Mouse (Mus musculus) forebrain, postnatal 0 days (tissue): ENCODE measurements around the gene Amotl1. TPM values are rescaled to one million over a fixed set of nuclear protein-coding genes. Genes with fewer than 3 reads are reported as not detected.

ENCODE experiments used
- ATAC-seq: fragments of 200-750 bp; cut with Nextera tagmentation; 2 replicates; pipeline ENCODE4 v1.8.0; 2017; ENCODE audit warnings: mild to moderate bottlenecking, moderate library complexity
- DNase-seq: peaks from one replicate; pipeline ENCODE4 v3.0.0-alpha.2; 2015
- H3K27ac ChIP-seq: fragments of 300-500 bp; sonication (generic); 2 replicates; pipeline ENCODE4 v1.5.1; 2014; ENCODE audit warnings: low read depth, mild to moderate bottlenecking, antibody characterized with exemption, low read length, moderate library complexity, mixed read lengths
- H3K27me3 ChIP-seq: fragments of 300-500 bp; sonication (generic); 2 replicates; pipeline ENCODE4 v1.6.1; 2014; ENCODE audit warnings: mild to moderate bottlenecking, low read length, mixed read lengths; ENCODE audit not compliant: insufficient read depth
- H3K36me3 ChIP-seq: fragments of 300-500 bp; sonication (generic); 2 replicates; pipeline ENCODE4 v1.6.1; 2014; ENCODE audit warnings: mild to moderate bottlenecking, moderate library complexity; ENCODE audit not compliant: insufficient read depth
- H3K4me1 ChIP-seq: fragments of 300-500 bp; sonication (generic); 2 replicates; pipeline ENCODE4 v1.6.1; 2014; ENCODE audit warnings: antibody characterized with exemption; ENCODE audit not compliant: insufficient read depth
- H3K4me2 ChIP-seq: fragments of 300-500 bp; sonication (generic); 2 replicates; pipeline ENCODE4 v1.6.1; 2014; ENCODE audit warnings: low read depth, mild to moderate bottlenecking, moderate library complexity
- H3K4me3 ChIP-seq: fragments of 300-500 bp; sonication (generic); 2 replicates; pipeline ENCODE4 v1.5.1; 2014; ENCODE audit warnings: low read depth, low read length, mixed read lengths
- H3K9ac ChIP-seq: fragments of 300-500 bp; sonication (generic); 2 replicates; pipeline ENCODE4 v1.6.1; 2014; ENCODE audit warnings: mild to moderate bottlenecking
- H3K9me3 ChIP-seq: fragments of 300-500 bp; sonication (generic); 2 replicates; pipeline ENCODE4 v1.6.1; 2016; ENCODE audit warnings: low read length
- CTCF ChIP-seq: sonication (generic); IDR thresholded peaks from 2 replicates; pipeline ENCODE4 v1.5.1; 2016; ENCODE audit warnings: antibody characterized with exemption, control low read depth, low read depth
- WGBS: fragments of 180-500 bp; shearing (Covaris S2); extraction: QIAGEN DNeasy Blood & Tissue Kit; methylation state at CpG from one replicate; pipeline ENCODE4 v1.1.7; 2014; 5-methylcytosine and 5-hydroxymethylcytosine counted together
- polyA plus RNA-seq: library from polyadenylated mRNA; unstranded; fragments of >200 nt; fragmentation: Nextera tagmentation; extraction: Ambion mirVana; gene quantifications from 2 replicates; pipeline ENCODE4 v1.2.1, GENCODE M21; 2015
- total RNA-seq: library from RNA; depleted of rRNA; stranded (reverse); fragments of >200 nt; gene quantifications from 2 replicates; pipeline ENCODE4 v1.2.3, GENCODE M21; 2014

Gene Amotl1
- total and polyA plus RNA-seq, 2 experiments from 2014 or later = 5.2 to 31.4 TPM

GRCm38 (mm10) chr9:14559430-14559829 is 85.4 kb downstream of the Amotl1 start:
- Histone ChIP-seq H3K27me3 (no peaks in the 10 kb centered on the region), H3K4me1 (no peaks in the 10 kb centered on the region), H3K9ac (no peak overlapping the region), H3K4me2 (no peak overlapping the region), H3K36me3 (peaks cover 50% of the 10 kb centered on the region), H3K27ac (no peak overlapping the region), H3K4me3 (no peak overlapping the region), H3K9me3 (no peaks in the 10 kb centered on the region)
- peak; percentile 77 for ATAC-seq
- DNase-seq = peak; percentile 14
- no peak for TF ChIP-seq CTCF
- WGBS = 77% methylated on average over 10 of the region's 10 CpGs

- no peak overlapping the region for H3K4me2 ChIP-seq
- H3K27ac ChIP-seq = no peak overlapping the region
- TF ChIP-seq CTCF = no peak
- H3K4me1 ChIP-seq = no peaks in the 10 kb centered on the region
- no peak for ATAC-seq
- H3K27me3 ChIP-seq = no peaks in the 10 kb centered on the region
- WGBS = 97% methylated on average over 10 of the region's 10 CpGs
- H3K9ac ChIP-seq = no peak overlapping the region
- no peak for DNase-seq
- H3K4me3 ChIP-seq = no peak overlapping the region
- peaks cover 53% of the 10 kb centered on the region for H3K36me3 ChIP-seq
- H3K9me3 ChIP-seq = no peaks in the 10 kb centered on the region
These were observed 86.5 kb downstream of the Amotl1 start for GRCm38 (mm10) chr9:14558332-14558731.

GRCm38 (mm10) chr9:14548366-14548761 is 96.5 kb downstream of the Amotl1 start:
- Histone ChIP-seq H3K9ac (no peak overlapping the region), H3K4me1 (no peaks in the 10 kb centered on the region), H3K36me3 (peaks cover 76% of the 10 kb centered on the region), H3K27ac (no peak overlapping the region), H3K27me3 (no peaks in the 10 kb centered on the region), H3K4me2 (no peak overlapping the region), H3K4me3 (no peak overlapping the region), H3K9me3 (no peaks in the 10 kb centered on the region)
- no peak for TF ChIP-seq CTCF
- DNase-seq (no peak), ATAC-seq (no peak)
- WGBS = 87% methylated on average over 11 of the region's 11 CpGs

- no peak for ATAC-seq
- H3K4me3 ChIP-seq = no peak overlapping the region
- DNase-seq = no peak
- H3K4me2 ChIP-seq = no peak overlapping the region
- H3K27me3 ChIP-seq = no peaks in the 10 kb centered on the region
- WGBS = 83% methylated on average over 12 of the region's 12 CpGs
- no peaks in the 10 kb centered on the region for H3K9me3 ChIP-seq
- no peak overlapping the region for H3K27ac ChIP-seq
- TF ChIP-seq CTCF = no peak
- peaks cover 72% of the 10 kb centered on the region for H3K36me3 ChIP-seq
- H3K9ac ChIP-seq = no peak overlapping the region
- H3K4me1 ChIP-seq = no peaks in the 10 kb centered on the region
These were observed 97.1 kb downstream of the Amotl1 start for GRCm38 (mm10) chr9:14547584-14548365.

- Histone ChIP-seq H3K4me2 (no peak overlapping the region), H3K4me1 (no peaks in the 10 kb centered on the region), H3K27me3 (no peaks in the 10 kb centered on the region), H3K9me3 (no peaks in the 10 kb centered on the region), H3K9ac (no peak overlapping the region), H3K36me3 (peaks cover 59% of the 10 kb centered on the region), H3K27ac (no peak overlapping the region), H3K4me3 (no peak overlapping the region)
- DNase-seq (no peak), ATAC-seq (no peak)
- TF ChIP-seq CTCF = no peak
- 69% methylated on average over 9 of the region's 9 CpGs for WGBS
These were observed 100.7 kb downstream of the Amotl1 start for GRCm38 (mm10) chr9:14544034-14544757.

GRCm38 (mm10) chr9:14534833-14535456 is 109.9 kb downstream of the Amotl1 start:
- Histone ChIP-seq H3K4me3 (no peak overlapping the region), H3K9me3 (no peaks in the 10 kb centered on the region), H3K4me1 (no peaks in the 10 kb centered on the region), H3K9ac (no peak overlapping the region), H3K27me3 (no peaks in the 10 kb centered on the region), H3K27ac (no peak overlapping the region), H3K4me2 (no peak overlapping the region), H3K36me3 (0 out of 2 replicates have a peak, but pooled peaks cover 2% of the 10 kb centered on the region)
- no peak for TF ChIP-seq CTCF
- WGBS = 85% methylated on average over 9 of the region's 9 CpGs
- DNase-seq (no peak), ATAC-seq (peak; percentile 18; the same call in 1 of the 2 replicates)

- Histone ChIP-seq H3K27ac (no peak overlapping the region), H3K9ac (no peak overlapping the region), H3K36me3 (no peaks in the 10 kb centered on the region), H3K4me1 (no peaks in the 10 kb centered on the region), H3K9me3 (no peaks in the 10 kb centered on the region), H3K4me3 (no peak overlapping the region), H3K27me3 (no peaks in the 10 kb centered on the region), H3K4me2 (no peak overlapping the region)
- ATAC-seq (no peak), DNase-seq (no peak)
- no peak for TF ChIP-seq CTCF
- WGBS = 94% methylated on average over 2 of the region's 2 CpGs
These were observed 111.2 kb downstream of the Amotl1 start for GRCm38 (mm10) chr9:14533659-14534058.
